Mouse (Mus musculus) myocyte (in vitro differentiated cells): ENCODE measurements around the gene Cacna2d4.

Experiments
- CEBPB ChIP-seq: IDR thresholded peaks from 2 replicates; pipeline ENCODE4 v1.6.1; 2011; ENCODE audit warnings: mild to moderate bottlenecking, moderate library complexity; ENCODE audit not compliant: poor library complexity, insufficient read depth, severe bottlenecking
- E2F4 ChIP-seq: IDR thresholded peaks from one replicate; pipeline ENCODE4 v1.6.1; 2011; ENCODE audit warnings: mild to moderate bottlenecking, control low read depth, moderate library complexity; ENCODE audit not compliant: insufficient read depth
- MAX ChIP-seq: IDR thresholded peaks from one replicate; pipeline ENCODE4 v1.6.1; 2011; ENCODE audit warnings: low read depth, mild to moderate bottlenecking, control low read depth
- MYOD1 ChIP-seq, 3 experiments: IDR thresholded peaks; one replicate each; pipeline ENCODE4 v1.6.1; 2011; ENCODE audit warnings: control low read depth in 2 of 3, low read depth in 2 of 3, mild to moderate bottlenecking in 2 of 3, moderate library complexity in 1 of 3; ENCODE audit not compliant: insufficient read length in 2 of 3, control insufficient read depth in 1 of 3
- MYOG ChIP-seq, 3 experiments: IDR thresholded peaks; one replicate each; pipeline ENCODE4 v1.6.1; 2011; ENCODE audit warnings: control low read depth in 2 of 3, low read depth in 2 of 3, mild to moderate bottlenecking in 2 of 3; ENCODE audit not compliant: insufficient read length in 2 of 3, control insufficient read depth in 1 of 3, insufficient read depth in 1 of 3
- POLR2A ChIP-seq: IDR thresholded peaks from one replicate; pipeline ENCODE4 v1.6.1; 2011; ENCODE audit warnings: low read depth, mild to moderate bottlenecking, control low read depth, moderate library complexity; ENCODE audit not compliant: insufficient read length
- POLR2AphosphoS2 ChIP-seq: IDR thresholded peaks from one replicate; pipeline ENCODE4 v1.6.1; 2011; ENCODE audit warnings: low read depth, control low read depth; ENCODE audit not compliant: insufficient read length
- REST ChIP-seq: IDR thresholded peaks from one replicate; pipeline ENCODE4 v1.6.1; 2011; ENCODE audit warnings: mild to moderate bottlenecking, control low read depth, moderate library complexity; ENCODE audit not compliant: insufficient read depth, insufficient read length
- SRF ChIP-seq: IDR thresholded peaks from one replicate; pipeline ENCODE4 v1.6.1; 2011; ENCODE audit warnings: low read depth; ENCODE audit not compliant: control insufficient read depth, insufficient read length
- TCF12 ChIP-seq: IDR thresholded peaks from one replicate; pipeline ENCODE4 v1.6.1; 2011; ENCODE audit warnings: mild to moderate bottlenecking, control low read depth; ENCODE audit not compliant: poor library complexity, insufficient read depth, severe bottlenecking
- USF1 ChIP-seq: IDR thresholded peaks from one replicate; pipeline ENCODE4 v1.6.1; 2011; ENCODE audit warnings: low read depth, mild to moderate bottlenecking, control low read depth, moderate library complexity

GRCm38 (mm10) chr6:119385668-119386067 lies 149.3 kb downstream of the Cacna2d4 start:
- TF ChIP-seq MYOD1 (IDR thresholded peaks at IDR 0.05; ENCODE audit: control insufficient read depth in 1 of 3, insufficient read length in 2 of 3, low read depth in 2 of 3) (no peak), POLR2A (no peak), MAX (no peak), USF1 (no peak), MYOG (IDR thresholded peaks at IDR 0.05; ENCODE audit: control insufficient read depth in 1 of 3, insufficient read depth in 1 of 3, insufficient read length in 2 of 3, low read depth in 2 of 3) (no peak), REST (no peak), E2F4 (no peak), TCF12 (no peak), SRF (no peak), POLR2AphosphoS2 (no peak), CEBPB (no peak)
